Mouse (Mus musculus): ENCODE results near the gene Yipf2. TPM values are rescaled to one million over a fixed set of nuclear protein-coding genes. Genes with fewer than 3 reads are reported as not detected.

Gene Yipf2
- polyA plus RNA-seq, 1 experiment from 2014 or later, result 6.9 TPM

Other genes with a start within 250 kb of the Yipf2 start
- gene Ilf3, start 225.0 kb downstream of the Yipf2 start, polyA plus RNA-seq (2018), result 35.3 to 40.5 TPM (median 35.7 TPM) in 3 replicates
- gene Qtrt1, start 181.0 kb downstream of the Yipf2 start, polyA plus RNA-seq (2018), result 6.1 to 12.6 TPM (median 9.4 TPM) in 3 replicates
- gene Dnm2, start 167.9 kb downstream of the Yipf2 start, polyA plus RNA-seq (2018), result 101 to 145 TPM (median 112 TPM) in 3 replicates
- 5.5 to 16.0 TPM (median 11.8 TPM) in 3 replicates for gene Tmed1, start 82.6 kb downstream of the Yipf2 start, polyA plus RNA-seq (2018)
- gene AB124611, start 66.7 kb downstream of the Yipf2 start, polyA plus RNA-seq (2018), result 88.5 to 191 TPM (median 116 TPM) in 3 replicates
- gene Carm1, start 45.9 kb downstream of the Yipf2 start, polyA plus RNA-seq (2018), result 14.6 to 27.6 TPM (median 25.0 TPM) in 3 replicates
- gene Timm29, start 106 bp downstream of the Yipf2 start, polyA plus RNA-seq (2018), result 15.8 to 21.9 TPM (median 21.2 TPM) in 3 replicates
- 55.9 to 76.6 TPM (median 68.5 TPM) in 3 replicates for gene Smarca4, start 23.3 kb upstream of the Yipf2 start, polyA plus RNA-seq (2018)
- 29.9 to 80.2 TPM (median 62.2 TPM) in 3 replicates for gene Ldlr, start 130.7 kb upstream of the Yipf2 start, polyA plus RNA-seq (2018)
- gene Spc24, start 167.5 kb upstream of the Yipf2 start, polyA plus RNA-seq (2018), result 0.45 to 5.8 TPM (median 3.0 TPM) in 3 replicates
- gene Kank2, start 205.9 kb upstream of the Yipf2 start, polyA plus RNA-seq (2018), result 5.1 to 8.4 TPM (median 5.6 TPM) in 3 replicates
- gene Angptl8, start 242.7 kb upstream of the Yipf2 start, polyA plus RNA-seq (2018), result not detected in 3 replicates